Mouse (Mus musculus) cerebellum, adult 9-10 months (tissue): ENCODE measurements at regions not wholly inside any gene's neighbourhood (a gene's known extent, or its start where the extent isn't known, plus 50 kb on each side); places are given as distances from the start of the nearest gene placed in this dataset.

Experiments used
- DNase-seq: peaks from one replicate; pipeline ENCODE4 v3.0.0; 2022

GRCm38 (mm10) chr2:64860113-64860512 lies 164.7 kb downstream of the Grb14 start:
- no peak for DNase-seq

DNA sequence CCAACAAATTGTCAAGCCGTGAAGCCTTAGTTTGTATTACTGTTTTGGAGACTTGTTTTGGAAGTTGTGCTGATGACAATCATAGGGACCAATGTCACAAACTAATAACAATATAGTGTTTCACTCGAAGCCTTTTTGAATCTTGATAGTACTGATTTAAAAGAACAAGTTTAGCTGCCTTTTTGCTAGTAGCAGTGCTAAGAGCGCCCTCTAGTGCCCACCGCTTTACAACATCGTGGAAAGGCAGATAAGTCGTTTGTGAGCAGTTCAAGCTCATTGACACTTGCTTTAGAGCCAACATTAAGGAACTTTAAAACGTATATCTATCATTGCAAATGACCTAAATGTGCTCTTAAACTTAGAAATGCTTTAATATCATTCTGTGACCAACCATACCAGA lies 170.9 kb downstream of the Grb14 start:
- DNase-seq: peak; percentile 45

DNA sequence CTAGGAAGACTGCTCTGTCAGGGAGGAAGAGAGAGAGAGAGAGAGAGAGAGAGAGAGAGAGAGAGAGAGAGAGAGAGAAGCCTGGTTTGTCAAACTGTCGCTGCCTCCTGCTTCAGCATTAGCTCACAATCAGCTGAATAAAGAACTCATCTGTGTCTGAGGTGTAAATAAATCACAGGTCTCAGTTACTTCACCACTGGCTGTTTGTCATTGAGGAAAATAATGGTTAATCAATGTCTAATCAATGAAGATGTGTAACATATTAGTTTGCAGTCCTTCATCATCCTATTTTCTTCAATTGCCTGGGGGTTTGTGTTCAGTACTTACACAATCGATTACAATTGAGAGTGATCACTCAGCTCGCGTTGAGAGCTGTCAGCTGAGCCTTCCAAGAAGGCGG lies 171.9 kb downstream of the Grb14 start:
- DNase-seq: no peak

DNA sequence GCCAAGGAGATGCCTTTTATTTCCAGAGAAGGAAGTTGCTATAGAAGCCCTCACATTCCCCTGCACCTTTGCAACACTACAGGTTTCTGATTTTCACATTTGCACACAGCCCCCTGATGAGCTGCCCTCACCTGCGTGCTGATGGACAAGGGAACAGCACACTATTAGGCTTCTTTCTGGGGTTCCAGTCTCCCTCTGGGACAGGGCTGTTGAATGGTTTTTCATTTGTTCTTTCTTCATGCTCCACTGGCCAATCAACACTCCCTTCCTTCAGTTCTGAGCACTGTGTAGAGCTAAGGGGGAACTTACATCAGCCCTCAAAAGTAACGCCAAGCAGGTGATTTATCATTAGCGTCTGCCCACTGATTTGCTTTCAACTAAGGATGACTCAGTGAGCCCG lies 173.7 kb downstream of the Grb14 start:
- no peak for DNase-seq

- no peak for DNase-seq
Observed at GRCm38 (mm10) chr2:64850656-64851055, 174.1 kb downstream of the Grb14 start.

- no peak for DNase-seq
Observed at GRCm38 (mm10) chr2:64824494-64824893, 200.3 kb downstream of the Grb14 start.

DNA sequence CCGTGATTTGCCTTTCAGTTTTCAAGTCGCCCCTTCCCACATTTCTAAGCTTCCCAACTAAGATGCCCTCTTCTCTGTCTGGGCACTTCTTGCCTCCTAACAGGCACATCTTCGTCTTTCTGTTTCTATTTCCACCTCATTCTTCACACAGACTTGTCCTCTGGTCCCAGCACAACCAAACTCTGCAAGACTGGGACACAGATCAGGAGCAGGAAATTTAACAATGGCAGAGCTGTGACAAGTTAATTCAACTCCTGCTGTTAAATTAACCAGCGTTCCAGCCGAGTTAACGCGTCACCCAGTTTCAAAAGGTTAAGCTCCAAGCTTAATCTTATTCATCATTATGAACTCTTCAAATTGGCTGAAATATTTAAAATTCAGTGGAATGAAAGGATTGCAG lies 200.9 kb downstream of the Grb14 start:
- DNase-seq: no peak

- DNase-seq: no peak
Observed at GRCm38 (mm10) chr2:64823074-64823473, 201.7 kb downstream of the Grb14 start.

GRCm38 (mm10) chr2:64818159-64818558 lies 206.6 kb downstream of the Grb14 start:
- DNase-seq: no peak
